Mouse (Mus musculus): ENCODE measurements around the gene Dclre1b.
"Not testable (repeated sequence)": the region's sequence is repeated elsewhere in the genome, so short reads cannot be mapped to it uniquely, and the experiment has no call there.

Gene Dclre1b

GRCm38 (mm10) chr3:103810967-103811366 is 1.7 kb upstream of the Dclre1b start:
- DNase-seq (ENCODE audit: low read depth, low spot score), result no peak

GRCm38 (mm10) chr3:103809799-103810150 is 531 bp upstream of the Dclre1b start:
- DNase-seq (ENCODE audit: low read depth, low spot score), result no peak

- no peak for DNase-seq (ENCODE audit: low read depth, low spot score)
Observed at GRCm38 (mm10) chr3:103805671-103806070, 3.6 kb downstream of the Dclre1b start.

- DNase-seq (ENCODE audit: low read depth, low spot score), result no peak
Observed at GRCm38 (mm10) chr3:103802861-103803260, 6.4 kb downstream of the Dclre1b start.

GRCm38 (mm10) chr3:103801631-103802531 is 7.4 kb downstream of the Dclre1b start:
- DNase-seq (ENCODE audit: low read depth, low spot score), result no peak

- no peak for DNase-seq (ENCODE audit: low read depth, low spot score)
Observed at GRCm38 (mm10) chr3:103799507-103799906, 9.7 kb downstream of the Dclre1b start.

- DNase-seq (ENCODE audit: low read depth, low spot score), result no peak
Observed at GRCm38 (mm10) chr3:103796389-103796788, 12.9 kb downstream of the Dclre1b start.

GRCm38 (mm10) chr3:103792566-103792965 is 16.7 kb downstream of the Dclre1b start:
- DNase-seq (ENCODE audit: low read depth, low spot score), result no peak

- not testable (repeated sequence) for DNase-seq (ENCODE audit: low read depth, low spot score)
Observed at GRCm38 (mm10) chr3:103792111-103792406, 17.2 kb downstream of the Dclre1b start.

GRCm38 (mm10) chr3:103791230-103792110 is 17.8 kb downstream of the Dclre1b start, which contains the start of gene Hipk1:
TSS of gene Hipk1 (minus strand) at chr3:103791563.
- DNase-seq (ENCODE audit: low read depth, low spot score), result peak; percentile 80

- DNase-seq (ENCODE audit: low read depth, low spot score), result no peak
Observed at GRCm38 (mm10) chr3:103790346-103791145, 18.7 kb downstream of the Dclre1b start.

- DNase-seq (ENCODE audit: low read depth, low spot score), result no peak
Observed at GRCm38 (mm10) chr3:103789891-103790345, 19.3 kb downstream of the Dclre1b start.

- DNase-seq (ENCODE audit: low read depth, low spot score), result no peak
Observed at GRCm38 (mm10) chr3:103789096-103789495, 20.1 kb downstream of the Dclre1b start.

GRCm38 (mm10) chr3:103787225-103787624 is 22.0 kb downstream of the Dclre1b start:
- DNase-seq (ENCODE audit: low read depth, low spot score), result no peak

- no peak for DNase-seq (ENCODE audit: low read depth, low spot score)
Observed at GRCm38 (mm10) chr3:103782844-103783609, 26.2 kb downstream of the Dclre1b start.

- DNase-seq (ENCODE audit: low read depth, low spot score), result no peak
Observed at GRCm38 (mm10) chr3:103780777-103781176, 28.5 kb downstream of the Dclre1b start.

- no peak for DNase-seq (ENCODE audit: low read depth, low spot score)
Observed at GRCm38 (mm10) chr3:103780271-103780670, 29.0 kb downstream of the Dclre1b start.

GRCm38 (mm10) chr3:103779183-103779582 is 30.1 kb downstream of the Dclre1b start:
- DNase-seq (ENCODE audit: low read depth, low spot score), result no peak

GRCm38 (mm10) chr3:103778660-103779059 is 30.6 kb downstream of the Dclre1b start:
- no peak for DNase-seq (ENCODE audit: low read depth, low spot score)

GRCm38 (mm10) chr3:103777940-103778339 is 31.3 kb downstream of the Dclre1b start:
- DNase-seq (ENCODE audit: low read depth, low spot score), result no peak

GRCm38 (mm10) chr3:103774009-103774408 is 35.2 kb downstream of the Dclre1b start:
- DNase-seq (ENCODE audit: low read depth, low spot score), result no peak
